Mouse (Mus musculus) cerebellum, adult 9-11 months (tissue): ENCODE measurements at regions not wholly inside any gene's neighbourhood (a gene's known extent, or its start where the extent isn't known, plus 50 kb on each side); places are given as distances from the start of the nearest gene placed in this dataset.
A peak's percentile ranks its signal among the peaks of the same experiment; 100 is the strongest.

Experiments used
- DNase-seq: peaks from one replicate; pipeline ENCODE4 v3.0.0; 2022

- no peak for DNase-seq
Measured at GRCm38 (mm10) chr14:68973636-68974101, 320.4 kb downstream of the Synb start.

GRCm38 (mm10) chr14:68966758-68967157 is 327.3 kb downstream of the Synb start:
- peak; percentile 13 for DNase-seq

GRCm38 (mm10) chr14:68954577-68955460 is 339.3 kb downstream of the Synb start:
- DNase-seq = no peak

- DNase-seq = no peak
Measured at GRCm38 (mm10) chr14:68945906-68946305, 348.2 kb downstream of the Synb start.

- DNase-seq = no peak
Measured at GRCm38 (mm10) chr14:68945434-68945833, 348.7 kb downstream of the Synb start.

GRCm38 (mm10) chr14:68941759-68942158 is 352.3 kb downstream of the Synb start:
- DNase-seq = no peak

- DNase-seq = no peak
Measured at GRCm38 (mm10) chr14:68941132-68941690, 352.9 kb downstream of the Synb start.

- DNase-seq = no peak
Measured at GRCm38 (mm10) chr14:68935303-68935662, 358.8 kb downstream of the Synb start.

GRCm38 (mm10) chr14:68934611-68935302 is 359.3 kb downstream of the Synb start:
- DNase-seq = no peak

GRCm38 (mm10) chr14:68927814-68928213 is 366.3 kb downstream of the Synb start:
- DNase-seq = no peak

GRCm38 (mm10) chr14:68923054-68923453 is 371.0 kb downstream of the Synb start:
- peak; percentile 10 for DNase-seq

- DNase-seq = no peak
Measured at GRCm38 (mm10) chr14:68922035-68922434, 372.1 kb downstream of the Synb start.

- DNase-seq = no peak
Measured at GRCm38 (mm10) chr14:68918526-68919045, 375.5 kb downstream of the Synb start.

GRCm38 (mm10) chr14:68899921-68900320 is 394.2 kb downstream of the Synb start:
- no peak for DNase-seq

- no peak for DNase-seq
Measured at GRCm38 (mm10) chr14:68877171-68877570, 416.9 kb downstream of the Synb start.

GRCm38 (mm10) chr14:68861071-68861470 is 433.0 kb downstream of the Synb start:
- DNase-seq = no peak

GRCm38 (mm10) chr14:68857948-68858347 is 436.2 kb downstream of the Synb start:
- DNase-seq = no peak

- DNase-seq = no peak
Measured at GRCm38 (mm10) chr14:68848506-68848905, 445.6 kb downstream of the Synb start.

- DNase-seq = no peak
Measured at GRCm38 (mm10) chr14:68847609-68848008, 446.5 kb downstream of the Synb start.

GRCm38 (mm10) chr14:68820241-68820640 is 473.9 kb downstream of the Synb start:
- DNase-seq = peak; percentile 15

GRCm38 (mm10) chr14:68808976-68809375 is 485.1 kb downstream of the Synb start:
- DNase-seq = no peak

- DNase-seq = no peak
Measured at GRCm38 (mm10) chr14:68807918-68808317, 486.2 kb downstream of the Synb start.

- no peak for DNase-seq
Measured at GRCm38 (mm10) chr14:68806646-68807045, 487.5 kb downstream of the Synb start.
